Comparison of ENCODE assay signal across 24 mouse cellular contexts in the genomic region with DNA sequence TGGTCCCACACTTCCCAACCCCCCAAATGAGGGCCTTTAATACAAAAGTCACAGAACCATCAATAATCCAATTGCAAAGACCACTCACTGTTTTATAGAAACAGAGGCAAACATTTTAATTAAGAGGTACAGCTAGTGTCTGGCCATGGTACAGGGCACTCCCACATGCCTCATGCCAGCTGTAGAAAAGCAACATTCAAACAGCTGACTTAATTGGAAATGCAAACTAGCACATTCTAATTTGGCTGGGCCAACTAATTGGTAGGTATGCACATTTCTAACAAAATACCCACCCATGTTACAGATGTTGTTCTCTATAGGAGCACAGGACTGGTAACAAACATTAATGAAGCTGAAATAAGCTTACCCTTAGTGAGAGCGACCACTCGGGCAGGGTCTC. TPM values are rescaled to one million over a fixed set of nuclear protein-coding genes. Genes with fewer than 3 reads are reported as not detected.
DNase-seq lines count a peak whose midpoint lies in the region; ATAC-seq and TF ChIP-seq lines count a peak whose summit lies in the region.
"Had no signal": no experiment of that assay in that cellular context is flagged by ENCODE, and none has a peak within 500 bp of the region (broad histone marks: within the 10 kb centered on the region; RNA-seq: fewer than 3 reads in every experiment).

No protein-coding gene starts in this region.

- TF ChIP-seq CTCF in brain, embryonic 14.5 days (IDR thresholded peaks at IDR 0.05; ENCODE audit: borderline replicate concordance, extremely low read depth, insufficient read depth, insufficient read length) = no peak

- no peak overlapping the region for H3K4me2 ChIP-seq in forebrain, embryonic 16.5 days (ENCODE audit: low read length)
- no peak overlapping the region for H3K4me2 ChIP-seq in forebrain, embryonic 11.5 days (ENCODE audit: low read depth, low read length, severe bottlenecking)
- H3K4me2 ChIP-seq in liver, embryonic 12.5 days = no peak overlapping the region
- H3K4me2 ChIP-seq: embryonic facial prominence, embryonic 13.5 days; heart, embryonic 11.5 days; hindbrain, embryonic 12.5 days; hindbrain, embryonic 15.5 days had no signal

- no peak for DNase-seq in forebrain, embryonic 11.5 days (ENCODE audit: low spot score)
- peak; percentile 27 for DNase-seq in retina, postnatal 1 day
- no peak for DNase-seq in retina, embryonic 14.5 days (ENCODE audit: low spot score)
- peak; percentile 53 for DNase-seq in brain, embryonic 14.5 days (ENCODE audit: low read depth)
- DNase-seq: adrenal gland, adult 8-10 months; adrenal gland, postnatal 25 days; cerebellum, adult 11 months; cerebellum, adult 8-10 months; cerebellum, postnatal 10 days; cerebellum, postnatal 36 days; embryo, embryonic 11 days; gastrocnemius, postnatal 14 days; heart, adult 11 months had no signal

- no peak overlapping the region for H3K9ac ChIP-seq in forebrain, embryonic 16.5 days (replicated peaks; ENCODE audit: low read depth, low read length)
- no peak overlapping the region for H3K9ac ChIP-seq in forebrain, embryonic 11.5 days (ENCODE audit: low read length)
- H3K9ac ChIP-seq in liver, embryonic 12.5 days = no peak overlapping the region
- H3K9ac ChIP-seq: embryonic facial prominence, embryonic 13.5 days; hindbrain, embryonic 12.5 days; hindbrain, embryonic 15.5 days had no signal

- ATAC-seq in forebrain, embryonic 16.5 days = peak; percentile 59; the same call in 1 of the 2 replicates
- ATAC-seq in forebrain, embryonic 11.5 days (replicated peaks; ENCODE audit: low FRiP score) = no peak
- ATAC-seq in liver, embryonic 12.5 days = no peak
- ATAC-seq: activated CD4-positive, CD25-positive, alpha-beta regulatory T cell, adult 4 months; CD4-positive, CD25-positive, alpha-beta regulatory T cell, adult 4 months; intestine, postnatal 0 days had no signal

- no peak overlapping the region for H3K4me3 ChIP-seq in forebrain, embryonic 16.5 days (replicated peaks; ENCODE audit: low read length)
- H3K4me3 ChIP-seq in forebrain, embryonic 11.5 days (ENCODE audit: low read depth, low read length) = no peak overlapping the region
- no peak overlapping the region for H3K4me3 ChIP-seq in liver, embryonic 12.5 days
- H3K4me3 ChIP-seq: embryonic facial prominence, embryonic 10.5 days; embryonic facial prominence, embryonic 13.5 days; erythroblast, embryonic 14.5 days; hindbrain, embryonic 12.5 days; hindbrain, embryonic 15.5 days had no signal

- H3K27me3 ChIP-seq in forebrain, embryonic 16.5 days (replicated peaks; ENCODE audit: control insufficient read depth, insufficient read depth, low read length) = no peaks in the 10 kb centered on the region
- H3K27me3 ChIP-seq in forebrain, embryonic 11.5 days (ENCODE audit: control insufficient read depth, insufficient read depth, low read length) = no peaks in the 10 kb centered on the region
- no peaks in the 10 kb centered on the region for H3K27me3 ChIP-seq in liver, embryonic 12.5 days (replicated peaks)
- H3K27me3 ChIP-seq: embryonic facial prominence, embryonic 13.5 days; hindbrain, embryonic 12.5 days; hindbrain, embryonic 15.5 days had no signal

- H3K4me1 ChIP-seq in forebrain, embryonic 16.5 days (replicated peaks; ENCODE audit: control insufficient read depth, insufficient read depth, low read length) = peaks cover 6% of the 10 kb centered on the region
- H3K4me1 ChIP-seq in forebrain, embryonic 11.5 days (replicated peaks; ENCODE audit: control insufficient read depth, insufficient read depth, low read length) = no peaks in the 10 kb centered on the region
- no peaks in the 10 kb centered on the region for H3K4me1 ChIP-seq in liver, embryonic 12.5 days
- H3K4me1 ChIP-seq: embryonic facial prominence, embryonic 10.5 days; embryonic facial prominence, embryonic 13.5 days; hindbrain, embryonic 12.5 days; hindbrain, embryonic 15.5 days had no signal

- H3K36me3 ChIP-seq in forebrain, embryonic 16.5 days (ENCODE audit: control insufficient read depth, insufficient read depth) = no peaks in the 10 kb centered on the region
- no peaks in the 10 kb centered on the region for H3K36me3 ChIP-seq in forebrain, embryonic 11.5 days (ENCODE audit: control insufficient read depth, insufficient read depth, low read length)
- peaks cover 2% of the 10 kb centered on the region; the same call in 1 of the 2 replicates for H3K36me3 ChIP-seq in liver, embryonic 12.5 days
- H3K36me3 ChIP-seq: embryonic facial prominence, embryonic 13.5 days; hindbrain, embryonic 12.5 days had no signal

- TF ChIP-seq POLR2A in brain, embryonic 14.5 days (IDR thresholded peaks at IDR 0.05; ENCODE audit: borderline replicate concordance, extremely low read depth, insufficient read depth, insufficient read length, poor library complexity, severe bottlenecking) = no peak

- H3K27ac ChIP-seq in forebrain, embryonic 16.5 days (ENCODE audit: low read length) = no peak overlapping the region
- H3K27ac ChIP-seq in forebrain, embryonic 11.5 days (ENCODE audit: low read depth, low read length) = no peak overlapping the region
- no peak overlapping the region for H3K27ac ChIP-seq in liver, embryonic 12.5 days
- H3K27ac ChIP-seq: embryonic facial prominence, embryonic 10.5 days; embryonic facial prominence, embryonic 13.5 days; hindbrain, embryonic 12.5 days; hindbrain, embryonic 15.5 days had no signal

- H3K9me3 ChIP-seq in forebrain, embryonic 16.5 days (ENCODE audit: control insufficient read depth, low read length) = no peaks in the 10 kb centered on the region
- no peaks in the 10 kb centered on the region for H3K9me3 ChIP-seq in forebrain, embryonic 11.5 days (ENCODE audit: control insufficient read depth, low read length)
- H3K9me3 ChIP-seq in liver, embryonic 12.5 days (replicated peaks) = no peaks in the 10 kb centered on the region
- H3K9me3 ChIP-seq: embryonic facial prominence, embryonic 10.5 days; embryonic facial prominence, embryonic 13.5 days; hindbrain, embryonic 12.5 days; hindbrain, embryonic 15.5 days had no signal

- 33% methylated on average over 2 of the region's 2 CpGs for WGBS in forebrain, embryonic 16.5 days
- WGBS in forebrain, embryonic 11.5 days = 76% methylated on average over 2 of the region's 2 CpGs
- WGBS in liver, embryonic 12.5 days (ENCODE audit: insufficient replicate concordance) = 87% methylated on average over 2 of the region's 2 CpGs

RNA-seq across cellular contexts. Expression of a gene that starts 54.0 kb away (rescaled TPM):
- 141 and 144 TPM in 2 replicates for polyA plus RNA-seq in forebrain, embryonic 16.5 days (2015; fragmentation: Nextera tagmentation; extraction: Ambion mirVana)
- polyA plus RNA-seq in forebrain, embryonic 11.5 days (2014; fragmentation: Nextera tagmentation; extraction: Ambion mirVana) = 117 and 128 TPM in 2 replicates
- 72.2 and 76.9 TPM in 2 replicates for polyA plus RNA-seq in brain, embryonic 14.5 days (2012; rRNA removed)
- 70.3 and 70.5 TPM in 2 replicates for polyA plus RNA-seq in liver, embryonic 12.5 days (2016; fragmentation: Nextera tagmentation; extraction: Ambion mirVana)

Comparison
In these comparisons a context has a peak if more than half of its experiments do, and no peak if none do; other contexts are left out.
1. DNase-seq: peak in retina, postnatal 1 day (single experiment) and brain, embryonic 14.5 days (single experiment); none in forebrain, embryonic 11.5 days (single experiment) and retina, embryonic 14.5 days (single experiment).